Mouse (Mus musculus): ENCODE measurements at regions not wholly inside any gene's neighbourhood (a gene's known extent, or its start where the extent isn't known, plus 50 kb on each side); places are given as distances from the start of the nearest gene placed in this dataset.

DNA sequence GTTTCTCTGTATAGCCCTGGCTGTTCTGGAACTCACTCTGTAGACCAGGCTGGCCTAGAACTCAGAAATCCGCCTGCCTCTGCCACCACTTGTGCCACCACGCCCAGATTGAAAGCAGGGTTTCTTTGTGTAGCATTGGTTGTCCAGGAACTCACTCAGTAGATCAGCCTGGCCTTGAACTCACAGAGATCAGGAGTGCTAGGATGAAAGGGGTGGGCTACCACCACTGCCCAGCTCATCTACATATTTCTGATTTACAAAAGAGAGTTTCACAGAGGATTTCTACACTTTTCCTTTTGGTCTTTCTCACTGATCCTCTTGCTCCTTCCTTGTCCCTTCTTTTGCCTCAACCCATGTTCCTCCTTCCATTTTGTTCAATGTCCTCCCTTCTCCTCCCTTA lies 53.1 kb upstream of the Lbx1 start:
- ATAC-seq (ENCODE audit: poor library complexity, severe bottlenecking): no peak

DNA sequence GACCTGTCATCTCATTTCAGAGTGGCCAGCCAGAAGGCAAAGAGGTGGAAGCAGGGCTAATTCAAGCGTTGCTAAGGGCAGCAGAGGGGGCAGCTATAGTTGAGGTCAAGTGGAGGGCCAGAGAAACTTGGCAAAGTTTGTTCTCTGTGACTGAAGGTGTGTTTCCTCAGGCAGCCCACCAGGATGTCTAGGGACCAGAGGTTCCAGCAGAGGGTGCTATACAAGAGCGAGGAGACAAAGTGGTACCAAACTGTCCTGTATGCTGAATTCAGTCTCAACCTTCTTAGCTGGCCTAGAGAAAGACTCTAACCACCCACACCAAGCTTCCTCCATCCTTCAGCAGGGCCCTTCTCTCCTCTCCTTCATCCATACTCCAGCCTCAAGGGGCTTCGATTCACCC lies 62.2 kb upstream of the Lbx1 start:
- ATAC-seq (ENCODE audit: poor library complexity, severe bottlenecking): no peak

DNA sequence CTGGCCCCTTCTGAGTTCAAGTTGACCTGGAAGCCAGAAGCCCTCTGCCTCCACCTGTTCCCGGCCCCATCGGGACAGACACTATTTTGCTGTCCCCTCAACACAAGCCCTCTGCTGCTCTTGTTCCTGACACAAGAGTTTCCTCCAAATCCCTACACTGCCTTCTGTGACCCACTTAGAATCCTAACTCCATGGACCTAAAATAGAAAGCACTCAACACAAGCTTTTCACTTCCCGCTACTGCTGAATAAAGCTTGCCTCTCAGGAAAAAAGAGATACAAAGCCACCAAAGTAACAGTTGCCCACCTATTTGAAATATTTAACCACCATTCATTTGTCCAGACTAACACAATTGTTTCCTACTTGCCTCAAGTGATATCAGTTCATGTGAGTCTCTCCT lies 63.7 kb upstream of the Lbx1 start:
- ATAC-seq (ENCODE audit: poor library complexity, severe bottlenecking): no peak

DNA sequence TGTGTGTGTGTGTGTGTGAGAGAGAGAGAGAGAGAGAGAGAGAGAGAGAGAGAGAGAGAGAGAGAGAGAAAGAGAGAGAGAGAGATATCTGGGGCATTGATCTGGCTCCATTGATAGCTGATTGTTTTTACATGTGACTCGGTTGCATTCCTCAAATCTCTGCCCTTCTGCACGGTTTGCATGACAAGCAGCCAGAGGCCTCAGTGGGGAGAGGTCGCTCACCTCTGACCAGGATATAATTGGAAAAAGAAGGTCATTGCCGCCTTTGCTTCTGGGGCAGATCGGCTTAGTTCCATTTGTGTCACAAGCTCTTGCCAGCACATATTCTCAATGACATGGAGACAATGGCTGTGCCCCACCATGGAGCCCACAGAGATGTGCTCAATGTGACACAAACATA lies 63.8 kb upstream of the Btrc start:
- no peak for ATAC-seq (ENCODE audit: poor library complexity, severe bottlenecking)

DNA sequence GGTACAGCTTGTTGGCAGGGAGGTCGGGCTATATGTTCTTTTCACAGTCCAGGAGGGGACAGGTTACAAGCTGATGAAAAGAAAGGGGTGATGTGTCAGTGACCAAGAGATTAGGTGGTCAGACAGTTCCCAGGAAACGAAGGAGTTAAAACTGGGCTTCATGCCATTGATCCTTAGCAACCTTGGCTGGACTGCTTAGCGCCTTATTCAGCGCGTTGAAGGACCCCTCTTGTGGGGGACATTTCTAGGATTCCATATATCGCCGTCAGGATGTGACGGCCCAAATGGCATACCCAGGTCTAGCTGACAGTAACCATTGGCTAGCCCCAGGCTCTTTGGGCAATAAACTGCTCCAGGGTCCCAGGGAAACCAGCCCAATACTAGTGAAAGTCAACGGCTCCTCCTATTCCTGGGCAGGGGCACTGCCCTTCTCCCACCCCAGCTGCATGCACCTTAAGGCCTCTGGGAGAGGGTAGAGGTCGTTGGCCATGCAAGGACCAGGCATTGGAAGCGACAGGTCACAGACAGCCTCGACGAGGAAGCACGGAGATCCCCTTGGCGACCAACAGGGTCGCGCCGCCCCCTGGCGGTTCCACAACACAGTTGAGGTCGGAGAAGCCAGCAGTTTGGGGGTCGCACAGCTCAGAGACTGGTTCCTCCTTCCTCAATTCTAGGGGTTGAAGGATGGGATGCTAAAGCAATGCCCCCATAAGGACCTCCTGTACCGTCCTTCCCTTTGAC lies 62.7 kb upstream of the Btrc start:
- ATAC-seq (ENCODE audit: poor library complexity, severe bottlenecking): no peak

DNA sequence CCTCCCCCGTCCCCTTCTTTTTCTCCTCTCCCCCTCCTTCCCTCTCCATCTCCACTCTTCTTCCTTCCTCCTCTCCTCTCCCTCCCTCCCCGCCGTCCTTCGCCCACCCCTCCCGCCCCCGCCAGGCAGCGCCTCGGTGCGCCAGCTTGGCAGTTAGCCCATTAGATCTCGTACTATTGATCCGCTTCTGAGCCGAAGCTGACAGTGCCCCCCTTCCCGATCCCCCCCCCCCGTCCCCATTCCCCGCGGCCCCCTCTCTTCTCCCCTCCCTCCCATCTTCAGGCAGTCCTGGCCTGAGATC lies 62.2 kb upstream of the Btrc start:
- no peak for ATAC-seq (ENCODE audit: poor library complexity, severe bottlenecking)

DNA sequence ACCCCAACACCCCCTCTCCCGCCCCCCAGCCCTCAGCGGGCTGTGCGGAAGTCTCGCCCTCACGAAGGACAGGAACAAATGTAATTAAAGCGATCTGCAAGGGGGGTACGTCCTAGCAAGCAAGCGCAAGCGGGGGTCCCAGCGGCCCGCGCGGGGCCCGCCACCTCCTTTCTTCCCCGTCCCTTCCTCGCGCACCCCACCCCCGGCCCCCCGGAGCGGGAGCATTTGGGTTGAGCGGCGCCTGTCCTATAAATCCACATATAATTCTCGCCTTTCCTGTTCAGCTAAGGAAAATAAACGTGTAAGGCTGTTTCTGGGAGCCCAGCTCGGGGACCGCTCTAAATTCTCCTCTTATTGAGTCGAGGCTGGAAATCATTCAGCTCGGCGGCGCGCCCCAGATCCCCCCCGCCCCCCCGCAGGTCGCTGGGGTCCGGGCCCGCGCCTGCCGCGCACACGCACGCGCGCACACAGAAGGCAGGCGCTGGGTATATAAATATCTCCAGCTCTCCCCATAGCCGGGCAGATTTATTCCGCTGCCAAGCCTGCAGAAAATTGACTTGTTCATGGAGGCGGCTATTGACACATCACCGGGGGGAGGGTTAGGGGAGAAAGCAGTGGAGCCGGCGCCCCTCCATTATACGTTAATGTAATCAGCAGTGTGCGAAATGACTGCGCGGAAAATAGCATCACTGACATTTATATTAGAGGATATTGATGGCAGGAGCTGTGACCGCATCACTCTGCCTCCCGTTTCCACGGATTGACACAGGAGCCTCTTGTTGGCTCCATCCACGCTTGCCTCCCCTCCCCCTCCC lies 61.6 kb upstream of the Btrc start:
- no peak for ATAC-seq (ENCODE audit: poor library complexity, severe bottlenecking)

DNA sequence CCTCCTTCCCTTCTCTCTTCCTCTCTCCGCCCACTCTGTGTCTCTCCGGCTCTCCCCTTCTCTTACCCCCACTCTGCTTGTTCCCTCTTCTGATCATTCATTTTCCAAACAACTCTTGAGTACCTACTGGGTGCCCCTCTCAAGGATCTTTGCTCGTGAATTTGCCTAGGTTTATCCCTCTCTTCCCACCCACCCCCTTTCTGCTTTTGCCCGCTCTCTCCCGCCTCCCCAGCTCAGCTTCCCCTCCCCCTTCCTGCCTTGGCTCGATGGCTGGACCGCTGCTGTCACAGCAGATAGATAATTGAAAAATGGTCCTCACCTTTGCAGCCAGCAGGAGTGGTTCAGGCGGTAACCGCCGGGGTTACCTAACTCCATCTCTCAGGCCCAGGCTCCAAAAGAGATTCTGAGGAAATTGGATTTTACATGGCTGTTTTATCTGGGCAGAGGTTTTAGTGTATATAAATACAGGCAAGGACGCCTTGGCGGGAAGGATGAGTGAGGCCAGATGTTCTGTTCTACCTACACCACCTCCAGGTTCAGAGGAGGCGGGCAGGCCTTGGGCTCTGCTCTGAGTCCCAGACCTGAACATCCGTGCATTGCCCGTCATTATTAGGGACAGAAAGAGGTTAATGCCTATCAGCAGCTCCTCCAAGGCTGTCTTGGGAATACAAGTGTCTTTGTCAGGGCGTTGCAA lies 60.8 kb upstream of the Btrc start:
- no peak for ATAC-seq (ENCODE audit: poor library complexity, severe bottlenecking)

DNA sequence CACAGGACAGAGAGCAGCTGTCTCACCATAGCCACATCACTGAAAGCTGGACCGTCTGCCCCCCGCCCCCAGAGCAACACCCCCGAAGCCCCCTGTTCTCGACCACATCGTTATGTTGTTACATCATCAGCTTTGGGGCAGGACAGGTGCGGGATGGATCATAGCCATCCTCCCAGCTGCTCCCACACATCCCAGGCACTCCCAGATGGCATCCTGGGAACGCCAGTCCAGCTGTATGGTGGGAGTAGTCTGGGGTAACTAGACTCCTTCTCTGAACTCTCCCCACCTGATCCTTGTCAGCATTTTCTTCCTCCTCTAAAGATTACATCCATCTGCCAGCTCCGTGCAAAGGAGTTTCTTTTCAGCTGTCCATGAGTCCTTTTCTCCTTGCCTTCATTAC lies 59.0 kb upstream of the Btrc start:
- no peak for ATAC-seq (ENCODE audit: poor library complexity, severe bottlenecking)

DNA sequence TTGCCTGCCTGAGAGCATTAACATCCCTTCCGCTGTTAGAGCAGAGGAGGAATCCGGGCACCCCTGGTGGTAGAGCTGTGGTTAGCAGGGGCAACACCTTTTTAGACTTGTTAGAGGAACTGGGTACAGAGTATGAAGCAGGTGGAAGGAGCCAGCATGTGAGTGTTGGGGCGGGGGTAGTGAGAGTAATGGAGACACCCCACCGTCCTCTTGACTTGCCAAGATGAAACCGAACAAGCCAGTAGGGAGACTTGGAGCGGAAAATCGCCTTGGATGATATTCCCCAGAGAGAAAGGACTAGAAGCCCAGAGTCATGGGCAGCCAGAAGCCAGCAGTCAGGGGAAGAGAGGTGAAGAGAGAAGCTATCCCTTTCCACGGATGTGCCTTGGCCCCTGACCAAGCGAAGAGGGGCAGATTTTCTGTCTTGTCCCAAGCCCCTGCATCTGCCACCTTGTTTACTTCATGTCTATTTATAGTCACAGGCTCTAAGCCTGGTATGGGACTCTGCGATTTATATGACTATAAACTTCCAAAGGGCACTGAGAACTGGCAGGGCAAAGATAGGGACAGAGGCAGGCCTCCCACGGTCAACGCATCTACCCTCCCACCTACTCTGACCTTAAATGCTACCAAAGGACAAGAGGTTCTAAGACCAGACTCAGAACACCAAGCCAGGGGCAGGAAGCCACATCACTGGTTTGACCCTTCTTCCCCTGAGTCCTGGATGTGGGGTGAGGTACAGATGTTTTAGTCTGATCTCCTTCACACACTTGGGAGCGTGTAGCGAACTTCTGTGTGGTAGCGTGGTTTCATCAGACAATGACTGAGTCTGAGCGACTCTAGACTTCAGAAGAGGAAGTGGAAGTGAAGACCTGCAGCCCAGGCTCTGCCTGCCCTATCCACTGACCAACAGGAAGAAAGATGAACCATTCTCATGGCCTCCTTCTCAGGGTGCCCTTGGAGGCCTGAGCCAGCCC lies 55.9 kb upstream of the Btrc start:
- ATAC-seq (ENCODE audit: poor library complexity, severe bottlenecking): peak; percentile 83

DNA sequence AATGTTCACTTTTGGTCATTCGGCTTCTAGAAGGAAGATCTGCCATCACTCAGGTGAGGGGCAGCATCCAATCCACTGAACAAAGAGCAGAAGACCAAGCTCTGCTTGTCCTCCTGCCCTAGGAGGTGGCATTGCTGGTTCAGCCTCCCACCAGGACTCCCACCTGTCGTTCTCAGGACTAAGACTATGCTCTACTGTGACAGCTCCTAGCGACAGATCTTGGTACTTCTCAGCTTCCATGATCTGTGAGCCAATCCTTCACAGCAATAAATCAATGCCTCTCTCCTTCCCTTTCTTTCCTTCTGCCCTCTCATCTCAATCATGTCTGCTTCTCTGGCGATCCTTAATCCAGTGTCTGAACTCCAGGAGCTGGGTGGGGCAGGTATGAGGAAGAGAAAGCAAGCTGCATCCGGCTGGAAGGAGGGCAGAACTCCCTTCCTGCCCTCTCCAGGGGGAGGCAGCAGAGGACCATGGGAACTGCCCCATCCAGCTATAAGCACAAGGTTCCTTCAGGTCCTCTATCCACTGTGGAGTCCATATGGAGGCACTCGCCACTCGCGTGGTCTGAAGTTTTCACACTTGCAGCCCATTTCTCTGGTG lies 54.8 kb upstream of the Btrc start:
- no peak for ATAC-seq (ENCODE audit: poor library complexity, severe bottlenecking)

DNA sequence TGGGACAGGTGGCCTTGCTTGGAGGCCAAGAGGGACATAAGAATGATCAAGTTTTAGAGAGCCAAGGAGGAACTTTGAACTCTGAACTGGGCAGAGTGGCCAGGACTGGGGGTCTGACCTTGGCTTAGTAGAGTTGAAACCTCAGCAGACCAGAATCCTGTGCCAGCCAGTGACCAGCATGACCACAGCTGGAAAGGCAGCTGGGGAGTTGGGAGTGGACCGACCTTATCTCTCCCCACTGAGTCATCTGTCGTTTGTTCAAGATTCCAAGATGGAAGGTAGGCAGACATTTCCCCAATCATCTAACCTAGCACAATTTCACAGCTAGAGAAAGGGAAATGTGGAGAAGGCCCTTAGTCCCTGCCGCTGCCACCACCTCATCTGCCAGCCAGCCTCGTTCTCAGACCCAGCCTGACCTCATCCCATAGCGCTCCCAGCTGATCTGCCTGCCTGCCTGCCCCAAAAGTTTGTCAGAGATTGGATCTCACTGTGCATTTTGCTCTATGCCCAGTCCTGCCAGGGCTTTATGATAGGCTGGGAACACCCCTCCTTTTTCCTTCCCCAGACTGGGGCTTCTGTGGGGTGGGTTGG lies 53.1 kb upstream of the Btrc start:
- ATAC-seq (ENCODE audit: poor library complexity, severe bottlenecking): no peak

DNA sequence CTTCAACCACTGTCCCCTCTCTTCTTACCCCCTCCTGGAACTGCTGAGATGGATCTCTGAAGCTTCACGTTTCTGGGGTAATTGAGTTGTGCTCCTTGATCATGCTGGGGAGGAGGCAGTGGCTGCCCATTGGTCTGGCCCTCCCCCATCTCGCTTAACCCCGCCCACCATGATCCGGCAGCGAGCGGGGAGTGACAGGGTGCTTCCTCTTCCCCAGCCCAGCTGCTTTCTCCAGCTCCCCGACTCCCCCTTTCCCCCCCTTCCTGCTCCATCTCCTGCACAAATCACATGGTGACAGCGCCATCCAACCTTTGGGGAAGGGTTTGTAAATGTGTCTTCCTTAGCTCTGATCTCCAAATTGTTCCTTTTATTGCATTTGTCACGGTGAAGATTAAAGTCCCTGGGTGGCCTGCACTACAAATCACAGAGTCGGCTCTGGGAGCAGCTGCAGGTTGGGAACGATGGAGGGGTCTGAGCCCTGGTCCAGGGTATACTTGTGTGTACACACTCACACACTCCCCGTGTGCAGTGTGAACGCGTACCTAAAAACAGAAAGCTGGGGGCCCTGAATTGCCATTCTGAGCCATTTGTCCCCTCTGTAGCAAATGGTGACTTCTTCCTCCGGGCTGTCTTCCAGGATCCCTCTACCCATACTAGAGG lies 52.5 kb upstream of the Btrc start:
- peak; percentile 74 for ATAC-seq (ENCODE audit: poor library complexity, severe bottlenecking)

DNA sequence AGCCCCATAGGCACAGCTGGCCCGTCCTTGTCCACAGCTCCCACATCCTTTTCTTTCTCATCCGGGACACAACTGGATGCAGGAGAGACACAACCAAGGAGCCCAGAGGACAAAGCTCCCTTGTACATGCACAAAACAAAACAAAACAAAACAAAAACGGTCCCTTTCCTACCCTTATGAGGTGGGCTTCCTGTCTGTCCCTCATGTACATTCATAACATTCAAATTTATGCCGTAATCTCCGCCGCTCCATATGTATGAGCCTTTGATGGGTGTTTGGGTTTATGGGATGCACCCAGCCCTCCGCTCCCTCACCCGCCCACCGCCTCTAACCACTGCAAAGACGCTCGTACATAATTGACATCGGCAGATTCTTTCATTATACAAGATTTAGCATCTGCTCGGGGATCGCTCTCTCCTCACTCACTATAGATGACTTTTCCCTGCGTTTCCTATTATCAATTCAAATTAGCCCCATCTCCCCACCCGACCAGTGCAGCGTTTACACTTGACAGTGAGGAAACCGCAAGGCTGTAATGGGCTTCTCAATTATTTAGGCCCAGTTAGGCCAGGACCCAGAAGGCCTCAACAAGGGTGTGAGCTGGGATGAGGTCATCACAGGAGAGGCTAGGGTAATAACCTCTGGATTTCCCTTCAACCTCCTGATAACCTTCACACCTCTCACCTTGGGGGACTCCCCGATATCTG lies 51.5 kb upstream of the Btrc start:
- no peak for ATAC-seq (ENCODE audit: poor library complexity, severe bottlenecking)

DNA sequence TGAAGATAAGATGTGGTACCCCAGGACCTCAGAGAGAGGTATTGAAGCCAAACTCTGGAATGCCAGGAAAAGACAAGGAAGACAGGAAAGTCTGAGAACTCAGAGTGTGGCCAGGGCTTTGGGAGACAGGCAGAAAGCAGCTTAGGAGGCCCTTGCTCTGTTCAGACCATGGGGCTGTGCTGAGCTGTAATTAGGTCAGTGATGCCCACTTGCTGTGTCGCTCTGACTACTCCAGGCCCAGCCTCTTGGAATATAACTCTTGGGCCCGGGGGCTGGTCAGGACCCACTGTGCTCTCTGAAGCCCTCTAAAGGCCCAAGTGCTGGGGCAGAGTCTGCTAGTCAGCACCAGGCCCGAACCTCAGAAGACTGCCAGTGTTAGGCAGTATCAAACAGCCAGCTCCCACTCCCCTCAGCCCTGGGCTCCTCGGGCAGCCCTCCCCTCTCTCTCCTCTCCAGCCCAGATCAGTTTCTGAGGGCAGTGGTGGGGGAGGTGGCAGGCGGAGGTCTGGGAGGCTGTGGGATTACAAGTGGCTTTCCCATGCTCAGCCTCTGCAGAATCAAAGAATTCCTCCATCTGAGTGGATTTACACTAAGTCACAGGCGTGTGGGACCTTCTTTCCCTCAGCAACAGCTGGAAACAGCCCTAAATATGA lies 50.7 kb upstream of the Btrc start:
- ATAC-seq (ENCODE audit: poor library complexity, severe bottlenecking): no peak
